Mouse (Mus musculus): ENCODE results near the gene Spata45.

DNA sequence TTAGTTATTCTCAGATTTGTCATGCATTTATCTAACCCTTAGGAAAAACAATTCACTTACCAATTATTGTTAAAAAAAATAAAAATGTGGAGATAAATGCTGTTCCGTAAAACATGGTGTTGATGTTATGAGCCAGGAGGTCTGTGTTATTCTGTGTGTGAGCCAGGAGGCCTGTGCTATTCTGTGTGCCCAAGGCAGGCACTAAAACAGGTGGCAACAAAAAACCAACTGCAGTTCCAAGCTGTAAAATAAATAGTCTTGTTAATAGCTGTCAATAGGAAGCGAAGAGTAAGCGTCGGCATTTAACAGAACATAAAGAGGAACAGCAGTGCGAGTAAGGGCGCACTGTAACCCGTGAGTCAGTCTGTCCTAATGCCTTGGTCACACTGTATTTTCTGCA lies 15.4 kb upstream of the Spata45 start:
- TF ChIP-seq TCF12 (IDR thresholded peaks at IDR 0.05; ENCODE audit: insufficient read depth, poor library complexity, severe bottlenecking) (no peak), E2F4 (IDR thresholded peaks at IDR 0.05; ENCODE audit: insufficient read depth) (no peak), POLR2A (IDR thresholded peaks at IDR 0.05; ENCODE audit: insufficient read length, low read depth) (no peak), MYOG (IDR thresholded peaks at IDR 0.05; ENCODE audit: control insufficient read depth in 1 of 3, insufficient read depth in 1 of 3, insufficient read length in 2 of 3, low read depth in 2 of 3) (no peak), TCF3 (IDR thresholded peaks at IDR 0.05; ENCODE audit: insufficient read length, low read depth) (no peak), USF1 (IDR thresholded peaks at IDR 0.05; ENCODE audit: low read depth) (no peak), MAX (IDR thresholded peaks at IDR 0.05; ENCODE audit: low read depth) (no peak), CEBPB (IDR thresholded peaks at IDR 0.05; ENCODE audit: insufficient read depth, poor library complexity, severe bottlenecking) (no peak)
